Mouse (Mus musculus) embryonic facial prominence, embryonic 10.5 days (tissue): Measurements from ENCODE around the gene Mfap2. TPM values are rescaled to one million over a fixed set of nuclear protein-coding genes. Genes with fewer than 3 reads are reported as not detected.
A peak's percentile ranks its signal among the peaks of the same experiment; 100 is the strongest.

ENCODE experiments used
- DNase-seq: peaks from one replicate; pipeline ENCODE4 v3.0.0-alpha.2; 2017; ENCODE audit warnings: low spot score
- H3K27ac ChIP-seq: fragments of 300-500 bp; sonication (generic); replicated peaks from 2 replicates; pipeline ENCODE4 v1.5.1; 2016; ENCODE audit warnings: mild to moderate bottlenecking
- H3K27me3 ChIP-seq: fragments of 300-500 bp; sonication (generic); replicated peaks from 2 replicates; pipeline ENCODE4 v1.6.1; 2016; ENCODE audit warnings: low read depth, mild to moderate bottlenecking; ENCODE audit not compliant: poor library complexity, severe bottlenecking
- H3K36me3 ChIP-seq: fragments of 300-500 bp; sonication (generic); replicated peaks from 2 replicates; pipeline ENCODE4 v1.6.1; 2016; ENCODE audit warnings: mild to moderate bottlenecking, moderate library complexity
- H3K4me1 ChIP-seq: fragments of 300-500 bp; sonication (generic); 2 replicates; pipeline ENCODE4 v1.6.1; 2016
- H3K4me3 ChIP-seq: fragments of 300-500 bp; sonication (generic); 2 replicates; pipeline ENCODE4 v1.5.1; 2016; ENCODE audit warnings: mild to moderate bottlenecking, moderate library complexity
- H3K9me3 ChIP-seq: fragments of 300-500 bp; sonication (generic); 2 replicates; pipeline ENCODE4 v1.6.1; 2016; ENCODE audit warnings: mild to moderate bottlenecking
- WGBS: fragments of 180-500 bp; shearing (Covaris S2); methylation state at CpG from one replicate; pipeline ENCODE4 v1.1.7; 2016; 5-methylcytosine and 5-hydroxymethylcytosine counted together
- polyA plus RNA-seq: library from polyadenylated mRNA; unstranded; fragments of >200 nt; fragmentation: Nextera tagmentation; extraction: Ambion mirVana; gene quantifications from 2 replicates; pipeline ENCODE4 v1.2.1, GENCODE M21; 2016

Gene Mfap2
- polyA plus RNA-seq, 1 experiment from 2014 or later = 480 TPM

GRCm38 (mm10) chr4:140993846-140994245 lies 16.4 kb upstream of the Mfap2 start:
- WGBS = 88% methylated on average over 8 of the region's 8 CpGs
- Histone ChIP-seq H3K27ac (no peak overlapping the region), H3K4me3 (no peak overlapping the region), H3K9me3 (no peaks in the 10 kb centered on the region), H3K4me1 (peaks cover 18% of the 10 kb centered on the region), H3K27me3 (no peaks in the 10 kb centered on the region), H3K36me3 (peaks cover 70% of the 10 kb centered on the region)
- no peak for DNase-seq

GRCm38 (mm10) chr4:140995811-140996210 lies 14.4 kb upstream of the Mfap2 start:
- 92% methylated on average over 8 of the region's 8 CpGs for WGBS
- Histone ChIP-seq H3K27ac (no peak overlapping the region), H3K27me3 (no peaks in the 10 kb centered on the region), H3K36me3 (peaks cover 90% of the 10 kb centered on the region), H3K4me3 (no peak overlapping the region), H3K4me1 (peaks cover 10% of the 10 kb centered on the region), H3K9me3 (no peaks in the 10 kb centered on the region)
- DNase-seq = no peak

DNA sequence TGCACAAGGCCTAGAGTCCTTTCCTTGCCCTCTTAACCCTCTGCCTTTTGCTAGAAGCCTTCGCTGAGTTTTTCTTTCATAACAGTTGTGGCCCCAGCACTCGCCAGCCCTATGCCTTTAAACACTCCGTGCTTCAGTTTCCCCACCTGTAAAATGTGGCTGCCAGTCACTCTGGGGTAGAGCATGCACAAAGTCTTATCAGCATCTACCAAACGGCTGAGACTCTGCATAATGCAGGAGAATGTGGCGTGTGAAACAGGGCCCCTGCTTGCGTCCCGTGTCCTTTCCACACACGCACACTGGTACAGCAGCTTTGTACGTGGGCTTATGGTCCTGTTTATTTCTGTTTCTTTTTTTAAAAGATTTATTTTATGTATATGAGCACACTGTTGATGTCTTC lies 13.4 kb upstream of the Mfap2 start:
- 96% methylated on average over 9 of the region's 9 CpGs for WGBS
- Histone ChIP-seq H3K27ac (no peak overlapping the region), H3K36me3 (peaks cover 96% of the 10 kb centered on the region), H3K27me3 (no peaks in the 10 kb centered on the region), H3K4me3 (no peak overlapping the region), H3K4me1 (peaks cover 3% of the 10 kb centered on the region), H3K9me3 (no peaks in the 10 kb centered on the region)
- DNase-seq = no peak

DNA sequence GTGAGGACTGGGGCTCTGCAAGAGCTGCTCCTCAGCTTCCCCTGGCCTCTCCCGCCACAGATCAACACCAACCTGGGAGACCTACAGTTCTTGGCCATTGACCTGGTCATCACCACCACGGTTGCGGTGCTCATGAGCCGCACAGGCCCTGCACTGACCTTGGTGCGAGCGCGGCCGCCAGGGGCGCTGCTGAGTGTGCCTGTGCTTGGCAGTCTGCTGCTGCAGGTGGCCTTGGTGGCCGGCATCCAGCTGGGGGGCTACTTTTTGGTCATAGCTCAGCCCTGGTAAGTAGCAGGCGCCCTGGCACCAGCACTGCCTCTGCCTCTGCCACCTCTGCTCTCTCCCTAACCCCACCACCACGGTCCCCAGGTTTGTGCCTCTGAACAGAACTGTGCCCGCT lies 4.2 kb upstream of the Mfap2 start:
- no peaks in the 10 kb centered on the region for H3K27me3 ChIP-seq
- WGBS = 80% methylated on average over 13 of the region's 13 CpGs
- 0 out of 2 replicates have a peak, but pooled peaks cover 3% of the 10 kb centered on the region for H3K9me3 ChIP-seq
- H3K4me1 ChIP-seq = peaks cover 18% of the 10 kb centered on the region
- H3K27ac ChIP-seq = no peak overlapping the region
- H3K36me3 ChIP-seq = peaks cover 73% of the 10 kb centered on the region
- DNase-seq = peak; percentile 46
- no peak overlapping the region for H3K4me3 ChIP-seq

GRCm38 (mm10) chr4:141008028-141008427 lies 2.2 kb upstream of the Mfap2 start:
- Histone ChIP-seq H3K27me3 (no peaks in the 10 kb centered on the region), H3K27ac (no peak overlapping the region), H3K4me1 (peaks cover 32% of the 10 kb centered on the region), H3K4me3 (no peak overlapping the region), H3K9me3 (0 out of 2 replicates have a peak, but pooled peaks cover 3% of the 10 kb centered on the region), H3K36me3 (peaks cover 64% of the 10 kb centered on the region)
- DNase-seq = no peak
- WGBS = 92% methylated on average over 8 of the region's 8 CpGs

- peaks cover 64% of the 10 kb centered on the region for H3K36me3 ChIP-seq
- under 1% methylated on average over 26 of the region's 26 CpGs for WGBS
- peak overlapping the region; percentile 97 for H3K27ac ChIP-seq
Measured at GRCm38 (mm10) chr4:141010526-141010925, 308 bp downstream of the Mfap2 start.

GRCm38 (mm10) chr4:141010941-141011429 lies 767 bp downstream of the Mfap2 start:
- Histone ChIP-seq H3K27me3 (no peaks in the 10 kb centered on the region), H3K27ac (peak overlapping the region; percentile 97), H3K36me3 (peaks cover 64% of the 10 kb centered on the region), H3K9me3 (0 out of 2 replicates have a peak, but pooled peaks cover 3% of the 10 kb centered on the region), H3K4me3 (peak overlapping the region; percentile 76), H3K4me1 (peaks cover 40% of the 10 kb centered on the region)
- WGBS = under 1% methylated on average over 17 of the region's 17 CpGs
- DNase-seq = peak; percentile 85

More at GRCm38 (mm10) chr4:141010526-141010925, 308 bp downstream of the Mfap2 start:
- Histone ChIP-seq H3K4me1 (peaks cover 38% of the 10 kb centered on the region), H3K27me3 (no peaks in the 10 kb centered on the region), H3K9me3 (0 out of 2 replicates have a peak, but pooled peaks cover 3% of the 10 kb centered on the region), H3K4me3 (peak overlapping the region; percentile 76)
- DNase-seq = peak; percentile 91

GRCm38 (mm10) chr4:141011556-141012328 lies 1.5 kb downstream of the Mfap2 start:
- H3K9me3 ChIP-seq = 0 out of 2 replicates have a peak, but pooled peaks cover 1% of the 10 kb centered on the region
- H3K36me3 ChIP-seq = peaks cover 64% of the 10 kb centered on the region
- WGBS = 35% methylated on average over 14 of the region's 14 CpGs
- H3K27ac ChIP-seq = peak overlapping the region; percentile 97
- DNase-seq = peak; percentile 66
- H3K4me1 ChIP-seq = peaks cover 44% of the 10 kb centered on the region
- no peaks in the 10 kb centered on the region for H3K27me3 ChIP-seq
- peak overlapping the region; percentile 76 for H3K4me3 ChIP-seq

DNA sequence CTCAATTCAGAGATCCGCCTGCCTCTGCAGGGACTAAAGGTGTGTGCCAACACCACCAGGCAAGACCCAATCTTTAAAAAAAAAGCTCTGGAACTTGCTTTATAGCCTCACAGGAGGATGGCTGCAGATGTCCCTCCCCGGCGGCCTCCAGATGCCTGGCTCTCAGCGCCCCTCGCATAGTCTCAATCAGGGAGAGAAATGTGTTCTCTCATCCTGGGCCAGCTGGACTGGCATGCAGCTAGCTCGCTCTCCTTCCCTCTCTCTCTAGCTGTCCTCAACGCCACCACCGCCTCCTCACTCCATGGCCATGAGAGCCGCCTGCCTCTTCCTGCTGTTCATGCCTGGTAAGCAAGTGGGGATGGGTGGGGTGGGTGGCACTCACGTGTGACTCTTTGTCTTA lies 2.3 kb downstream of the Mfap2 start:
- H3K27me3 ChIP-seq = no peaks in the 10 kb centered on the region
- H3K9me3 ChIP-seq = no peaks in the 10 kb centered on the region
- peak overlapping the region; percentile 76 for H3K4me3 ChIP-seq
- H3K4me1 ChIP-seq = peaks cover 52% of the 10 kb centered on the region
- H3K27ac ChIP-seq = peak overlapping the region; percentile 97
- no peak for DNase-seq
- peaks cover 66% of the 10 kb centered on the region for H3K36me3 ChIP-seq
- 78% methylated on average over 10 of the region's 10 CpGs for WGBS

DNA sequence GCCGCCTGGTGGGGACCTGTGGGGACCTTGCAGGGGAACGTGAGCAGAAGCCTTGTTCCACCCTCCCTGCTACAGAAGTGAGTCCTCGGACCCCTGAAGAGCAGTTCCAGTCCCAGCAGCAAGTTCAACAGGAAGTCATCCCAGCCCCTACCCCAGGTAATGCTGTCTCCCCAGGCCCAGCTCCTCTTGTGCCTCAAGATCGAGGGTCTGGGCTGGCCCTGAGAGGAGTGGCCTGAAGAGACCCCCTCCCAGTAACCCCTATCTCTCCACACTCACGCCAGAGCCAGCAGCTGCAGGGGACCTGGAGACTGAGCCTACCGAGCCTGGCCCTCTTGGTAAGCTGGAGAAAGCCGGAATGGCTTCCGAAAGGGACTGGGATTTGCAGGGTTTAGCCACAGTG lies 3.9 kb downstream of the Mfap2 start:
- Histone ChIP-seq H3K4me1 (peaks cover 63% of the 10 kb centered on the region), H3K36me3 (peaks cover 73% of the 10 kb centered on the region), H3K27me3 (no peaks in the 10 kb centered on the region), H3K27ac (no peak overlapping the region), H3K9me3 (no peaks in the 10 kb centered on the region), H3K4me3 (no peak overlapping the region)
- WGBS = 76% methylated on average over 8 of the region's 8 CpGs
- no peak for DNase-seq

GRCm38 (mm10) chr4:141014856-141015255 lies 4.6 kb downstream of the Mfap2 start:
- H3K27me3 ChIP-seq = no peaks in the 10 kb centered on the region
- no peak for DNase-seq
- 94% methylated on average over 11 of the region's 11 CpGs for WGBS
- H3K9me3 ChIP-seq = no peaks in the 10 kb centered on the region
- no peak overlapping the region; the same call in 1 of the 2 replicates for H3K27ac ChIP-seq
- H3K4me3 ChIP-seq = no peak overlapping the region
- H3K36me3 ChIP-seq = peaks cover 80% of the 10 kb centered on the region
- H3K4me1 ChIP-seq = peaks cover 66% of the 10 kb centered on the region

GRCm38 (mm10) chr4:141015356-141015755 lies 5.1 kb downstream of the Mfap2 start:
- WGBS = 86% methylated on average over 7 of the region's 7 CpGs
- no peak for DNase-seq
- Histone ChIP-seq H3K4me3 (no peak overlapping the region), H3K4me1 (peaks cover 66% of the 10 kb centered on the region), H3K27me3 (no peaks in the 10 kb centered on the region), H3K27ac (no peak overlapping the region), H3K9me3 (no peaks in the 10 kb centered on the region), H3K36me3 (peaks cover 85% of the 10 kb centered on the region)

- no peaks in the 10 kb centered on the region for H3K9me3 ChIP-seq
- peaks cover 69% of the 10 kb centered on the region for H3K4me1 ChIP-seq
- H3K27me3 ChIP-seq = no peaks in the 10 kb centered on the region
- no peak for DNase-seq
- 83% methylated on average over 9 of the region's 9 CpGs for WGBS
- H3K4me3 ChIP-seq = no peak overlapping the region
- peaks cover 88% of the 10 kb centered on the region for H3K36me3 ChIP-seq
- no peak overlapping the region for H3K27ac ChIP-seq
Measured at GRCm38 (mm10) chr4:141016311-141016710, 6.1 kb downstream of the Mfap2 start.
